ENCODE assay signal across 15 mouse cellular contexts in the genomic region with DNA sequence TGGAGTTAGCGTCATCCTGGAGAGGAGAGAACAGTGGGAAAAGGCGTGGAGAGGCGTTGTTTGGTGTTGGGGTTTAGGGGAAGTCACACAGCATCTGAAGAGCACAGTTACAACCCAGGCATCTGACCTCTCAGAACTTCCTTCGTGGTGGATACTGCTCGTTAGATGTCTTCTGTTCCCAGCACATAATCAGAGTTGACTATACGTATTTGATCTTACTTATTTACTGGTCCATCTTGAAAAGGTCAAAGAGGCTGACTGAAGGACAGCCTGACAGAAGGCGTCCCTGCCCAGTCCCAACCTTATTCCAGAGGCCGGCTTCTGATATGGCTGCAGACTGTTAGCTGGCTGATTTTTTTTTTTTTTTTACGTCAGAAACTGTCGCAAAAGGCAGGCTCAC.
"Had no signal": no experiment of that assay in that cellular context is flagged by ENCODE, and none has a peak within 500 bp of the region (broad histone marks: within the 10 kb centered on the region; RNA-seq: fewer than 3 reads in every experiment).

No protein-coding gene starts in this region.

- H3K9me3 ChIP-seq: neural tube, embryonic 15.5 days; stomach, embryonic 15.5 days had no signal

- H3K27me3 ChIP-seq: neural tube, embryonic 15.5 days; stomach, embryonic 15.5 days had no signal

- H3K4me2 ChIP-seq: neural tube, embryonic 15.5 days; stomach, embryonic 15.5 days had no signal

- H3K36me3 ChIP-seq: neural tube, embryonic 15.5 days; stomach, embryonic 15.5 days had no signal

- DNase-seq: retina, postnatal 1 day; right cerebral cortex, adult 18-20 months; right cerebral cortex, postnatal 14 days; right cerebral cortex, postnatal 25 days; right cerebral cortex, postnatal 4 days; spleen, adult 18-20 months; thymus, adult 18-20 months; thymus, adult 2 months; thymus, postnatal 14 days; thymus, postnatal 25 days; thymus, postnatal 36 days; thymus, postnatal 4 days had no signal

- H3K27ac ChIP-seq: neural tube, embryonic 15.5 days; stomach, embryonic 15.5 days; stomach, postnatal 0 days had no signal

- H3K9ac ChIP-seq: neural tube, embryonic 15.5 days; stomach, embryonic 15.5 days had no signal

- H3K4me3 ChIP-seq: neural tube, embryonic 15.5 days; stomach, embryonic 15.5 days had no signal

- H3K4me1 ChIP-seq: stomach, embryonic 15.5 days had no signal
